Mouse (Mus musculus): Measurements from ENCODE around the gene Krt28. TPM values are rescaled to one million over a fixed set of nuclear protein-coding genes. Genes with fewer than 3 reads are reported as not detected.
A peak's percentile ranks its signal among the peaks of the same experiment; 100 is the strongest.

Gene Krt28
- polyA plus RNA-seq (2015; fragmentation: Nextera tagmentation; extraction: Ambion mirVana): 0.14 and 0.21 TPM in 2 replicates

DNA sequence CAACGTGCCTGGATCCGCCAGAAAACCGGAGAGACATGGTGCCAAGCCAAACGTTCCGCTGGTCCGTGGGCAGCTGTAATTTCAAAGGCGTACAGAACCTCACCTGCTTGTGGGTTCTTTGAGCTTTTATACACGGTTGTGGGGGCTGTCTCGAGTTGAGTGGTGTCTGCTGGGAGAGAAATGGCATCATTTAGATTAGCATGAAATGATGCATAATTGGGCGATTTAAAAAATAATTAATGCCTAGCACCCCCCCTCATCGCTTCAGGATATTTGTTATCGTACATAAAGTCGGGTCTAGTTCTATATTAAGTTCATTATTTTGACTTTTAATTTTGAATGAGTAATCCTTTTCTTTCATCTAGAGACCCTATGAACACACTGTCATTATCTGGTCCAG, at the start of gene Krt28:
Krt28 (minus strand) TSS at position 101 of the 400 bp plus-strand sequence.
- Histone ChIP-seq H3K27me3 (ENCODE audit: control insufficient read depth, insufficient read depth, low read length) (no peaks in the 10 kb centered on the region), H3K9me3 (replicated peaks; ENCODE audit: control insufficient read depth, low read length) (no peaks in the 10 kb centered on the region), H3K4me2 (ENCODE audit: low read depth, low read length) (no peak within 1 kb of the TSS), H3K9ac (ENCODE audit: low read length) (no peak within 1 kb of the TSS), H3K4me3 (replicated peaks; ENCODE audit: low read length) (no peak within 1 kb of the TSS), H3K4me1 (ENCODE audit: control insufficient read depth, insufficient read depth, low read length) (no peaks in the 10 kb centered on the region), H3K27ac (ENCODE audit: low read length) (no peak within 1 kb of the TSS), H3K36me3 (ENCODE audit: control insufficient read depth, insufficient read depth, low read length) (no peaks in the 10 kb centered on the region)
- no peak for ATAC-seq (ENCODE audit: insufficient read depth, low FRiP score)
- WGBS: 83% methylated on average over 13 of the region's 13 CpGs

DNA sequence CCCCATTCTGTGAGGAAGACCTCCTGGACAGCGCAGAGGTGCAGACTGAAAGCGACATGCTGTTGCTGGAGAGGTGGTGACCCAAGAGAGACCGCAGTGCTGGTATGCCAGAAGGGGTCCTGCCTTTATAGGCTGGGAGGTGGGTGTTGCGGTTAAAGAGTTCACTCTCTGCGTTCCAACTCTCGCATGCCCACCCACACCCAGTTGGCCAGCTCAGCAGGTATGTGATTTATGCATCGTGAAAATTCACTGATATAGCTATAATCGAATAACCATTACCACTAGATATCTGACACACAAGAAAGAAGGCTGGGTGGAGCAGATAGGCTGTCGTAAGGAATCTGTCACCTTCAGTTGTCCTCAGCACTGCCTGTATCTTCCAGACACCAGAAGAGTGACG, 47.5 kb upstream of the Krt28 start, which contains the start of gene Krt12:
Krt12 (minus strand) TSS at position 101 of the 400 bp plus-strand sequence.
- Histone ChIP-seq H3K4me2 (ENCODE audit: low read depth, low read length) (no peak within 1 kb of the TSS), H3K36me3 (ENCODE audit: control insufficient read depth, insufficient read depth, low read length) (no peaks in the 10 kb centered on the region), H3K4me1 (ENCODE audit: control insufficient read depth, insufficient read depth, low read length) (peaks cover 4% of the 10 kb centered on the region; the same call in 1 of the 2 replicates), H3K9me3 (replicated peaks; ENCODE audit: control insufficient read depth, low read length) (no peaks in the 10 kb centered on the region), H3K27me3 (ENCODE audit: control insufficient read depth, insufficient read depth, low read length) (no peaks in the 10 kb centered on the region), H3K27ac (ENCODE audit: low read length) (no peak within 1 kb of the TSS), H3K9ac (ENCODE audit: low read length) (no peak within 1 kb of the TSS), H3K4me3 (replicated peaks; ENCODE audit: low read length) (no peak within 1 kb of the TSS)
- ATAC-seq (ENCODE audit: insufficient read depth, low FRiP score): no peak
- 80% methylated on average over 10 of the region's 10 CpGs for WGBS

DNA sequence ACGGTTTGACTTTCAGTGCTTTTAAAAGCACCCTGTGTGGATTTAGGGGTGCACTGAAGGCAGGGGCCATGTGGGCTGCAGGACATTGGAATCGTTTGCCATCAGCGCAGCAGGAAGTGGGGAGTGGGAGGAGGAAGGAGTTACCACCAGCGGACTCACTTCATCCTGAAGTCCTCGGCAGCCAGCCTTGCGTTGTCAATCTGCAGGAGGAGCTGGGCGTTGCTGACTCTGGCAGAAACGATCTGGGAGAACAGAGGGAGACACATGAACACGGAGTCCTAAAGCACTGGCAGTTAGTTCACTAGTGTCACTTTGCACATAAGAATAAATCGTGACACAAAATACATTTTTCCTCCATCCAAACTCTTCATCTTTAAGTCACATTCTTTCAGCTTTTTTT, 45.9 kb upstream of the Krt28 start:
- peak overlapping the region; percentile 26 for H3K4me2 ChIP-seq (ENCODE audit: low read depth, low read length)
- no peaks in the 10 kb centered on the region for H3K36me3 ChIP-seq (ENCODE audit: control insufficient read depth, insufficient read depth, low read length)
- H3K4me3 ChIP-seq (replicated peaks; ENCODE audit: low read length): no peak overlapping the region
- H3K9ac ChIP-seq (ENCODE audit: low read length): no peak overlapping the region
- H3K27ac ChIP-seq (ENCODE audit: low read length): no peak overlapping the region
- no peaks in the 10 kb centered on the region for H3K9me3 ChIP-seq (replicated peaks; ENCODE audit: control insufficient read depth, low read length)
- WGBS: 31% methylated on average over 10 of the region's 10 CpGs
- H3K27me3 ChIP-seq (ENCODE audit: control insufficient read depth, insufficient read depth, low read length): no peaks in the 10 kb centered on the region
- H3K4me1 ChIP-seq (ENCODE audit: control insufficient read depth, insufficient read depth, low read length): peaks cover 4% of the 10 kb centered on the region; the same call in 1 of the 2 replicates
- ATAC-seq (ENCODE audit: insufficient read depth, low FRiP score): no peak

DNA sequence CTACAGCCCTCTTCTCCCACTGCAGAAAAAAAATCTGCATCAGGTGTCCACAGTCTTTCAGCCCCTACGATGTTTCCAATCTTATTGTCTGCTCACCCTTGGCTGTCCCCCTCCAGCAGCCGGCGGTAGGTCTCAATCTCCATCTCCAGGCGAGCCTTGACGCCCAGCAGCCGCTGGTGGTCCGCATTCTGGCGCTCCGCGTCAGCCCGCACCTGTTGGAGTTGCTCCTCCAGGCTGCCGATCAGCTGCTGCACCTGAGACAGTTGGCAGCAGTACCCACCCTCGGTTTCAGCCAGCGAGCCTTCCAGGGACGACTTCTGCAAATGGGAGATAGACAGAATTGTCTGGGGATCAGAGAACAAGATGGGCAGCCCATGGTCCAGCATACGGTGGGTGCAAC, 43.1 kb upstream of the Krt28 start:
- Histone ChIP-seq H3K9ac (ENCODE audit: low read length) (no peak overlapping the region), H3K4me3 (replicated peaks; ENCODE audit: low read length) (no peak overlapping the region), H3K27me3 (ENCODE audit: control insufficient read depth, insufficient read depth, low read length) (no peaks in the 10 kb centered on the region), H3K27ac (ENCODE audit: low read length) (no peak overlapping the region), H3K4me2 (ENCODE audit: low read depth, low read length) (no peak overlapping the region), H3K36me3 (ENCODE audit: control insufficient read depth, insufficient read depth, low read length) (no peaks in the 10 kb centered on the region), H3K9me3 (replicated peaks; ENCODE audit: control insufficient read depth, low read length) (no peaks in the 10 kb centered on the region), H3K4me1 (ENCODE audit: control insufficient read depth, insufficient read depth, low read length) (peaks cover 4% of the 10 kb centered on the region; the same call in 1 of the 2 replicates)
- no peak for ATAC-seq (ENCODE audit: insufficient read depth, low FRiP score)
- WGBS: 64% methylated on average over 16 of the region's 16 CpGs

DNA sequence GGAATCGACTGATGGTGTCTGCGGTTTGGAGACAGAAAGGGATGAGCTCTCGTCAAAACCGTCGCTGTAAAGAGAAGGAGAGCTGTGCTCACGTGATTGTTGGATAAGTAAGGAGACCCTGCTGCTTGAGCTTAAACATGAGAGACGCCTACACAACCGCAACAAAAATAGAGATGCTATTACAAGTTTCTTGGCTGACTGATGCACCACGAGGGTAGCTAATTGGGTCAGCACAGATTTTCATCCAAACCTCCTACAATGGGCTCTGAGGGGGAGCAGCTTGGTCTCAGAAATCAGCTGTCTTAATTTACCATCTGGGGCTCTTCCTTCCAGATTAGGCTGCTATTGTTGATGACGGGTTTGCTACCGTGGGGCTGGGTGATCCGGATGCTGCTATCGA, 42.2 kb upstream of the Krt28 start:
- Histone ChIP-seq H3K4me1 (ENCODE audit: control insufficient read depth, insufficient read depth, low read length) (peaks cover 4% of the 10 kb centered on the region; the same call in 1 of the 2 replicates), H3K27ac (ENCODE audit: low read length) (no peak overlapping the region), H3K4me3 (replicated peaks; ENCODE audit: low read length) (no peak overlapping the region), H3K9me3 (replicated peaks; ENCODE audit: control insufficient read depth, low read length) (no peaks in the 10 kb centered on the region), H3K9ac (ENCODE audit: low read length) (no peak overlapping the region), H3K36me3 (ENCODE audit: control insufficient read depth, insufficient read depth, low read length) (no peaks in the 10 kb centered on the region), H3K4me2 (ENCODE audit: low read depth, low read length) (no peak overlapping the region), H3K27me3 (ENCODE audit: control insufficient read depth, insufficient read depth, low read length) (no peaks in the 10 kb centered on the region)
- ATAC-seq (ENCODE audit: insufficient read depth, low FRiP score): no peak
- WGBS: 87% methylated on average over 13 of the region's 13 CpGs

DNA sequence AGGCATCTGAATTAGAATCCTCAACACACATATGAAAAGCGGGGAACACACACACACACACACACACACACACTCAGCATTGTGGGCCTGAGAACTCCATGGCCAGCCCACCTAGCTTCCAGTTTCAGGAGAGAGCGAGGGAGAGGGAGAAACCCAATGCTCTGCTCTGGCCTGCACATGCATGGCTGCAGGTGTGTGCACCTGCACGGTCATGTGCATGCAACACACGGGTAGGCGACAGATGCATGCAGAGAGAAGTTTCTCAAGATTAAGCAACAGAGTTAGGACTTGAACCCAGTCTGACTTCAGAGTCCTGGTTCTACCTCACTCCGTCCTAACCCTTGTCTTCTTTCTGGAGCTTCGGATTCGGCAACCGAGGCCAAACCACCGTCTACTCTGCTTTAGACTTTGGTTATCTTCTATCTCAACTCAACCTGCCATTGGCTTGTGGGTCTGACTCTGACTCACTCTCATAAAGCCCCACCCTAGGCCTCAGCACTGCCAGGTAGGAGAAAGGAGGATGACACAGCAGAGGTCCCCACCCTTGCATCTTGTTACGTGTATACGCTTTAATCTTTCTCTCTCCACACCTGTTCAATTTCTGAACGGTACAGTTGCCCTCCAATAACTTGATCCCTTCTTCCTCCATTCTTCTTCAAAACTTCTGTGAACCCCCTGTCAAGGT, 39.9 kb upstream of the Krt28 start:
- H3K27me3 ChIP-seq (ENCODE audit: control insufficient read depth, insufficient read depth, low read length): no peaks in the 10 kb centered on the region
- H3K36me3 ChIP-seq (ENCODE audit: control insufficient read depth, insufficient read depth, low read length): no peaks in the 10 kb centered on the region
- no peaks in the 10 kb centered on the region for H3K9me3 ChIP-seq (replicated peaks; ENCODE audit: control insufficient read depth, low read length)
- no peak overlapping the region for H3K9ac ChIP-seq (ENCODE audit: low read length)
- H3K4me1 ChIP-seq (ENCODE audit: control insufficient read depth, insufficient read depth, low read length): no peaks in the 10 kb centered on the region
- no peak overlapping the region for H3K4me2 ChIP-seq (ENCODE audit: low read depth, low read length)
- no peak overlapping the region for H3K27ac ChIP-seq (ENCODE audit: low read length)
- ATAC-seq (ENCODE audit: insufficient read depth, low FRiP score): no peak
- 89% methylated on average over 13 of the region's 13 CpGs for WGBS
- no peak overlapping the region for H3K4me3 ChIP-seq (replicated peaks; ENCODE audit: low read length)

DNA sequence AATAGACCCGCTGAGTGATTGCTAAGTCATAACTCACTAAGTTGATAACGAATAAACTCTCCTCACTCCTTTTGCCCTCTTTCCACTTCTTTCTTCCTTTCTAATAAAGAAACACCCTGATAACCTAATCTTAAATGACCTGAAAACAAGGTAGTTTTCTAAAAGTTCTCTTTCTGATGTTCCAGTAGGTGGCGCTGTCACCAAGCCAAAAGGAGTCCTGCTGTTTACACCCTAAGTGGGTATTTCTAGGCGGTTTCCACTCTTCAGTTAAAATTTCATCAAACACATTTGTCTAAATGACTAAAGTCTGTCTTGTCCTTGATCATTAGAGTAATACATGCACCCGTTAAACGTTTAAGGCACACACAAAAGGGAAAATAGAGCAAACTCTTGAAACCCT, 38.5 kb upstream of the Krt28 start:
- H3K4me2 ChIP-seq (ENCODE audit: low read depth, low read length): no peak overlapping the region
- no peaks in the 10 kb centered on the region for H3K36me3 ChIP-seq (ENCODE audit: control insufficient read depth, insufficient read depth, low read length)
- H3K4me1 ChIP-seq (ENCODE audit: control insufficient read depth, insufficient read depth, low read length): no peaks in the 10 kb centered on the region
- H3K9ac ChIP-seq (ENCODE audit: low read length): no peak overlapping the region
- ATAC-seq (ENCODE audit: insufficient read depth, low FRiP score): no peak
- H3K27me3 ChIP-seq (ENCODE audit: control insufficient read depth, insufficient read depth, low read length): no peaks in the 10 kb centered on the region
- 18% methylated on average over 6 of the region's 6 CpGs for WGBS
- H3K4me3 ChIP-seq (replicated peaks; ENCODE audit: low read length): no peak overlapping the region
- no peak overlapping the region for H3K27ac ChIP-seq (ENCODE audit: low read length)
- no peaks in the 10 kb centered on the region for H3K9me3 ChIP-seq (replicated peaks; ENCODE audit: control insufficient read depth, low read length)

DNA sequence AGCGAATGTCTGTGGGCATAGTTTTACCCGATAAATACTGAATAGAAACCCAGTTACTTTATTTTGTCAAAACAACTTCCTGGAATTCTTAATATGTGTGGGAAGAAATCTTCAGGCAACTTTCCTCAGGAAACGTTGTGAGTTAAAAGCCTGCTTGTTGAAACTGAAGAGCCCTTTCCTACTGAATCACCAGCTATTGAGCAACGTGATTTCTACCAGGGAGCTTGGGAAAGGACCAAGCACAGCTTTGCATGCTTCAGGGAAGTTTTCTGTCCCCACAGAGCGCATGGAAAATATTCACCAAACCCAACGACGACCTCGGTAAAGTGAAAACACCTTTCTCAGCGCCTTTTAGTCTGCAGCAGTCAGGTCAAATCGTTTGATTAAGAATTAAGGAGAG, 31.5 kb upstream of the Krt28 start:
- H3K27me3 ChIP-seq (ENCODE audit: control insufficient read depth, insufficient read depth, low read length): no peaks in the 10 kb centered on the region
- no peaks in the 10 kb centered on the region for H3K9me3 ChIP-seq (replicated peaks; ENCODE audit: control insufficient read depth, low read length)
- no peak overlapping the region for H3K27ac ChIP-seq (ENCODE audit: low read length)
- H3K4me1 ChIP-seq (ENCODE audit: control insufficient read depth, insufficient read depth, low read length): no peaks in the 10 kb centered on the region; the same call in 1 of the 2 replicates
- no peaks in the 10 kb centered on the region for H3K36me3 ChIP-seq (ENCODE audit: control insufficient read depth, insufficient read depth, low read length)
- H3K4me2 ChIP-seq (ENCODE audit: low read depth, low read length): no peak overlapping the region
- ATAC-seq (ENCODE audit: insufficient read depth, low FRiP score): no peak
- H3K4me3 ChIP-seq (replicated peaks; ENCODE audit: low read length): no peak overlapping the region
- no peak overlapping the region for H3K9ac ChIP-seq (ENCODE audit: low read length)
- 64% methylated on average over 10 of the region's 10 CpGs for WGBS

DNA sequence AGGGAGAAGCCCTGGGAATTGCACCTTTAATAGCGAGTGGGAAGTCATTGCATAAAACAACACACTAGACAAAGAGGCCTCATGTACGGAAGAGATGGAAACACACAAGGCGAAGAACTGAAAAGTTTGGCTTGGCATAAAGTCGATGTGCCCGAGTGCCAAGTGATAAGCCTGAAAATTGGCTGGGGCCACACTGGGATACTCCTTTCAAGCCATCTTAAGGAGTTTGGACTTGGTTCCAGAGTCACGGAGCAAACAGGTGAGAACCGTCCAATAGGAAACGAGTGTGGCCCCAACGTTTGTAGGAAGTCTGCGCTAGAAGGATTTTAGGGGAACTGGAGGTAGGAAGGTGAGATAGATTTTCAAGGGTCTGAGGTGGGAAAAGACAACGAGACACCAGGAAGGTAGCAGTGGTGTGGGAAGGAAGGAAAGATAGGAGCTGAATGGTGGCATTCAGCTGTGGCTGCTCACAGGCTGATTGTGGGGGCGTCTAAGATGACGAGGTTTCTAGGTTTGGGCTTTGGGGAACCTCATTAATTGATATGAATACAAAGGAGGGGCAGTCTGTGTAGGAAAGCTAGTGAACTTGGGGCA, 25.4 kb upstream of the Krt28 start:
- Histone ChIP-seq H3K27me3 (ENCODE audit: control insufficient read depth, insufficient read depth, low read length) (no peaks in the 10 kb centered on the region), H3K4me2 (ENCODE audit: low read depth, low read length) (no peak overlapping the region), H3K4me3 (replicated peaks; ENCODE audit: low read length) (no peak overlapping the region), H3K9ac (ENCODE audit: low read length) (no peak overlapping the region), H3K4me1 (ENCODE audit: control insufficient read depth, insufficient read depth, low read length) (no peaks in the 10 kb centered on the region; the same call in 1 of the 2 replicates), H3K27ac (ENCODE audit: low read length) (no peak overlapping the region), H3K36me3 (ENCODE audit: control insufficient read depth, insufficient read depth, low read length) (no peaks in the 10 kb centered on the region), H3K9me3 (replicated peaks; ENCODE audit: control insufficient read depth, low read length) (no peaks in the 10 kb centered on the region)
- WGBS: 83% methylated on average over 13 of the region's 13 CpGs
- ATAC-seq (ENCODE audit: insufficient read depth, low FRiP score): no peak

Data from stomach, embryonic 16.5 days (tissue).